Mouse (Mus musculus) fibroblast of lung, adult 2 months (primary cell): ENCODE data around the gene Olfr1417.

Experiments used
- DNase-seq: peaks from one replicate; pipeline ENCODE4 v3.0.0-alpha.2; 2011; ENCODE audit warnings: low read depth

Olfr1417 gene

GRCm38 (mm10) chr19:11810003-11810758 is 28.8 kb downstream of the Olfr1417 start:
- DNase-seq: no peak

GRCm38 (mm10) chr19:11808452-11808851 is 30.6 kb downstream of the Olfr1417 start:
- no peak for DNase-seq

- DNase-seq: no peak
Measured at GRCm38 (mm10) chr19:11807822-11808221, 31.2 kb downstream of the Olfr1417 start.

GRCm38 (mm10) chr19:11807251-11807650 is 31.8 kb downstream of the Olfr1417 start:
- DNase-seq: no peak

GRCm38 (mm10) chr19:11804423-11804822 is 34.6 kb downstream of the Olfr1417 start:
- no peak for DNase-seq

DNA sequence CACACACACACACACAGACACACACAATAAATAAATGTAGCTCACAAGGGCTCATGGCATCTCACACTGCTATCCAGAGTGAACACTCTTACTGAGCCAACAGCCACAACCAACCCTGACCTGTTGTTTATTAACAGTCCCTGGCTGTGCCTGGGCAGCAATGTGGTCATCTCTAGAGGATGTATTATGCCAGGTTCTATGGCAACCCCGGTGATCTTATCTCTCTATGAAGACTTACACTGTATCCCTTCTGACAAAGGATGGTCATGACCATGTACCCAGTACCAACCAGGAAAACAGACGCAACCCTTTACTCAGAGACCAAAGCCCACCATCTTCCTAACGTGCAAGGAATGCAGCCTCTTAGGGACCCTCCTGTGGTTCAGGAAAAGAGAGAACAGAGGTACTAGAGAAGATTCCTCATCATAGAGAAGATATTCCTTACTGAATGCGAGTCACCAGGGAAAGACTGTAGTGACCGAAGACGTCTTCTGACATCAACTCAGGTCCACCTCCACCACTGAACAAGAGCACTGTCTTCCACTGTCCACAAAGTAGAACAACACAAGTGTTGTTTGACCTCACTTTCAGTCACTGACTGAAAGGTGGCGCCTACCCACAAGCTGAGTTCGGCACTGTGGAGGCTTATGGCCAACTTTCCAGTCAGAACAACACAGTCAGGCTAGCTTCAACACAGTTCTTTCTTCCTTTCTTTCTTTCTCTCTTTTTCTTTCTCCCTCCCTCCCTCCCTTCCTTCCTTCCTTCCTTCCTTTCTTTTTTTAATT is 38.3 kb downstream of the Olfr1417 start:
- DNase-seq: no peak

DNA sequence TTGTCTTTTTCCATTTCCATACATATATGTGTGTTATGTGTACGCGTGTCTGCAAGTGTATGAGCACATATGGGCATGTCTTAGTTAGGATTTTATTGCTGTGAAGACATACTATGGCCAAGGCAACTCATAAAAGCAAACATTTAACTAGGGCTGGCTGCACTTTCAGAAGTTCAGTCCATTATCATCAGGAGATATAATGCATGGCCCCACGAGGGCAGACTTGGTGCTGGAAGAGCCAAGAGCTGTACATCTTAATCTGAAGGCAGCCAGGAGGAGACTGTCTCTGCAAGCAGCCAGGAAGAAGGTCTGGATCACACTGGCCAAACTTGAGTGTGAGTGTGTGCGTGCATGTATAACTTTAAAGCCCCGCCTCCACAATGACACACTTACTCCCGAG is 44.6 kb downstream of the Olfr1417 start:
- DNase-seq: no peak

- DNase-seq: no peak
Measured at GRCm38 (mm10) chr19:11793741-11794359, 45.2 kb downstream of the Olfr1417 start.

GRCm38 (mm10) chr19:11791825-11792224 is 47.2 kb downstream of the Olfr1417 start:
- no peak for DNase-seq

- no peak for DNase-seq
Measured at GRCm38 (mm10) chr19:11788876-11789275, 50.1 kb downstream of the Olfr1417 start.

GRCm38 (mm10) chr19:11787826-11788225 is 51.2 kb downstream of the Olfr1417 start:
- no peak for DNase-seq

DNA sequence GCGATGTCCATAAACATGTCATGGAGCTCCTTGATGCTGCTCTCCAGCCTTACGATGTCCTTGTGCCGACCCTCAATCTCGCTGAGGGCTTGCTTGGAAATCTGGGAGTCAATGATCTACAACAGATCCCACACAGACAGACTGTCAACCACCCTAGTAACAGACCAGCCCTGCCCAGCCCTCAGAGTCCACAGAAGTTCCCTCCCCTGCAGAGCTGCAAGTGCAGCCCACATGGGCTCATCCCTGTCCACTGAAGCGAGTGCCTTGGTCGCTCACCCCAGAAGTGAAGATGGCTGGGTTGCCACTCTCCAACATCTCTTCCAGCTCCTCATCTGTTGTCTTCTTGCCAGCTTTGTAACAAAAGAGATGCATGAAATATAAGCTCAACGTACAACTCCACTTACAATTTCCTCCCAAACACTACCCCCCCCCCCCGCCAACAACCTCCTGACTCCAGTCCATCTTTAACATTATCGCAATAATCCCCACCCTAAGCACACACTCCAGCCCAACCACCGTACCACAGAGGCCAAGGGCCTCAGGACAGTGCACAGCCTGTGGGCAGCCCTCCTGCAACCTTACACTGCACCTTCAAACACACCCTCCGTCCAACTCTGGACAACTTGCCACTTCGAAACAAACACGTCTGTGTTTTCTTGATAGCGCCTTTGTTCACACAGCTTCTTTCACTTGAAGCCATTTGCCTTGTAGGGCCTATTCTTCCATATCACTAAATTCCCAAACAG is 53.4 kb downstream of the Olfr1417 start:
- no peak for DNase-seq

GRCm38 (mm10) chr19:11777191-11777865 is 61.7 kb downstream of the Olfr1417 start:
- peak; percentile 25 for DNase-seq
